Mouse (Mus musculus) bone marrow macrophage, adult 2 months (primary cell): ENCODE measurements around the gene Cd40lg.

ENCODE experiments used
- CTCF ChIP-seq: IDR thresholded peaks from 2 replicates; pipeline ENCODE4 v1.5.1; 2012; ENCODE audit warnings: low read depth, mild to moderate bottlenecking, low read length, moderate library complexity
- POLR2A ChIP-seq: IDR thresholded peaks from 2 replicates; pipeline ENCODE4 v1.6.1; 2012; ENCODE audit warnings: mild to moderate bottlenecking, low read depth, low read length, borderline replicate concordance

DNA sequence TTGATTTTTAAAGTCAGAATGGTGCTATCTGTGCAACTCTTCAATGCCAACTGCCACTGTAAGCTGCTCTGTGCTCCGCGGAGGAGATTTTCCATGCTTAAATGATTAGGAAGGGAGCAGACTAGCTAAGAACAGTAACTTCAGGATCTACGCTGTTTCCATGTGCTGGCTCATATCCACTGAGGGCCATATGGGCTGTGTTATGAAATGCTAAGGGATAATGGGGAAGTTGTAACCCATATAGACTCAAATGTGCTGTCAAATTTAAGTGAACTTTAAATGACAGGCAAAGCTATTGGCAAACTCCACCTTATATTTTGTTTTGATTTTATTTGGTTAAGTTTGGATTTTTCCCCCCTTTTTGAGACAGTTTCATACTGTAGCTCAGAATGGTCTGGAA lies 919 bp downstream of the Cd40lg start:
- TF ChIP-seq CTCF (no peak), POLR2A (no peak)
